Mouse (Mus musculus) small intestine, adult 2 months (tissue): ENCODE data around the gene Fbn1. TPM values are rescaled to one million over a fixed set of nuclear protein-coding genes. Genes with fewer than 3 reads are reported as not detected.

ENCODE experiments used
- H3K27ac ChIP-seq: fragments of 200-500 bp; 2 replicates; pipeline ENCODE4 v1.5.1; 2012; ENCODE audit warnings: low read depth, low read length, control low read depth, inconsistent platforms; ENCODE audit not compliant: insufficient read depth
- H3K27me3 ChIP-seq: fragments of 200-500 bp; 2 replicates; pipeline ENCODE4 v1.6.1; 2012; ENCODE audit warnings: mild to moderate bottlenecking, moderate library complexity, low read length, inconsistent platforms; ENCODE audit not compliant: control insufficient read depth, insufficient read depth
- H3K36me3 ChIP-seq: fragments of 200-500 bp; 2 replicates; pipeline ENCODE4 v1.6.1; 2012; ENCODE audit warnings: mild to moderate bottlenecking, low read length, control low read depth, inconsistent platforms; ENCODE audit not compliant: control insufficient read depth, insufficient read depth
- H3K4me1 ChIP-seq: fragments of 200-500 bp; 2 replicates; pipeline ENCODE4 v1.6.1; 2012; ENCODE audit warnings: low read length, inconsistent platforms, mixed read lengths; ENCODE audit not compliant: control insufficient read depth, insufficient read depth, insufficient read length
- H3K4me3 ChIP-seq: fragments of 200-500 bp; 2 replicates; pipeline ENCODE4 v1.5.1; 2012; ENCODE audit warnings: low read depth, mild to moderate bottlenecking, control low read depth, inconsistent platforms, low read length, moderate library complexity
- CTCF ChIP-seq: fragments of 200-500 bp; IDR thresholded peaks from 2 replicates; pipeline ENCODE4 v1.5.1; 2012; ENCODE audit warnings: low read depth, mild to moderate bottlenecking, control low read depth, inconsistent platforms, low read length, moderate library complexity, mixed read lengths; ENCODE audit not compliant: insufficient replicate concordance, insufficient read length; ENCODE audit errors: extremely low read depth
- POLR2A ChIP-seq: fragments of 200-500 bp; IDR thresholded peaks from 2 replicates; pipeline ENCODE4 v1.6.1; 2012; ENCODE audit warnings: low read depth, mild to moderate bottlenecking, control low read depth, inconsistent platforms, low read length, moderate library complexity
- WGBS: fragments of 180-500 bp; shearing (Covaris S2); methylation state at CpG from one replicate; pipeline ENCODE4 v1.1.7; 2018; 5-methylcytosine and 5-hydroxymethylcytosine counted together
- polyA plus RNA-seq: library from polyadenylated mRNA; depleted of rRNA; stranded (reverse); fragments of >200 nt; gene quantifications from 2 replicates; pipeline ENCODE4 v1.2.3, GENCODE M21; 2012

Fbn1 gene
- polyA plus RNA-seq, 1 experiment = 5.1 TPM

GRCm38 (mm10) chr2:125380086-125380485, 127.7 kb downstream of the Fbn1 start:
- Histone ChIP-seq H3K4me3 (no peak overlapping the region), H3K27ac (no peak overlapping the region), H3K27me3 (no peaks in the 10 kb centered on the region), H3K36me3 (no peaks in the 10 kb centered on the region), H3K4me1 (no peaks in the 10 kb centered on the region; the same call in 1 of the 2 replicates)
- WGBS = 63% methylated on average over 2 of the region's 2 CpGs
- TF ChIP-seq POLR2A (no peak), CTCF (no peak)

GRCm38 (mm10) chr2:125379206-125379605, 128.6 kb downstream of the Fbn1 start:
- 80% methylated on average over 2 of the region's 2 CpGs for WGBS
- Histone ChIP-seq H3K27me3 (no peaks in the 10 kb centered on the region), H3K27ac (no peak overlapping the region), H3K4me3 (no peak overlapping the region), H3K4me1 (no peaks in the 10 kb centered on the region; the same call in 1 of the 2 replicates), H3K36me3 (no peaks in the 10 kb centered on the region)
- TF ChIP-seq CTCF = no peak
- TF ChIP-seq POLR2A = no peak

DNA sequence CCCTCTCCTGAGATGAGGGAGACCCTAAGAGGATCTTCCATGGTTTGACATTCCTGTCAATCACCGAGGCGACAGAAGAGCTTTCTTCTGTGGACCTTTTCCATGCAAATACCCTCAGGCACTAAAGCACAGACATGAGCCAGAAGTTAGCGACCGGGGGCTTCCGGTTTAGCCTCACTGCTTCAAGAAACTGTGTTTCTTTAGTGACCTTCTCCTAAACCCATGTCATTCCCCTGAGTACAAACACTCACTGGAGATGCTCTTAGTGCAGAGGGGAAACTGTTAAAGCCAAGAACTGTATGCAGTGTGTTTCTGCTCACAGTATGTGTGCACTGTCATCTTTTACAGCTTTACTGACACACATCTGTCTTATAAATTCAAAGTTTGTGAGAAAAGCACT, 131.9 kb downstream of the Fbn1 start:
- no peaks in the 10 kb centered on the region for H3K27me3 ChIP-seq
- no peaks in the 10 kb centered on the region for H3K36me3 ChIP-seq
- no peak for TF ChIP-seq POLR2A
- TF ChIP-seq CTCF = no peak
- 90% methylated on average over 5 of the region's 5 CpGs for WGBS
- no peak overlapping the region for H3K4me3 ChIP-seq
- H3K4me1 ChIP-seq = no peaks in the 10 kb centered on the region; the same call in 1 of the 2 replicates
- no peak overlapping the region for H3K27ac ChIP-seq

DNA sequence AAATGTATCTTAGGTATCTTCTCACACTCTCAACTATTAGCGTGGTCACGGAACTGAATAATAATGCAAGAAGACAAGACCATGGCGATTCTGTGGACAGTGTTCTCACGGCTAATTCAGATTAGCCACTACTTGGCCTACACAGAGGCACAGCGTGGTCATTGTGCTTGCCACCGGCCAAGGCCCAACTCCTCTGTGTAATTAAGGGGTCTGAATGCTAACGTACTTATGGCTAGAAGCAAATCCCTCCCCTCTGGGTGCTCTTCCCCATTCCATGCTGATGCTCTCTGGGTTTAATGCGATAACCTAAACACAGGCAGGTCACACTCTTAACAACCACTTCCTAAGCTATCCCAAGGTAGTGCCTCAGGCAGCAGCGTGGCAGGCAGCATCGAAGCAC, 132.5 kb downstream of the Fbn1 start:
- 82% methylated on average over 10 of the region's 10 CpGs for WGBS
- no peaks in the 10 kb centered on the region for H3K36me3 ChIP-seq
- H3K27me3 ChIP-seq = no peaks in the 10 kb centered on the region
- TF ChIP-seq CTCF (no peak), POLR2A (no peak)
- H3K27ac ChIP-seq = no peak overlapping the region
- H3K4me3 ChIP-seq = no peak overlapping the region
- no peaks in the 10 kb centered on the region for H3K4me1 ChIP-seq

DNA sequence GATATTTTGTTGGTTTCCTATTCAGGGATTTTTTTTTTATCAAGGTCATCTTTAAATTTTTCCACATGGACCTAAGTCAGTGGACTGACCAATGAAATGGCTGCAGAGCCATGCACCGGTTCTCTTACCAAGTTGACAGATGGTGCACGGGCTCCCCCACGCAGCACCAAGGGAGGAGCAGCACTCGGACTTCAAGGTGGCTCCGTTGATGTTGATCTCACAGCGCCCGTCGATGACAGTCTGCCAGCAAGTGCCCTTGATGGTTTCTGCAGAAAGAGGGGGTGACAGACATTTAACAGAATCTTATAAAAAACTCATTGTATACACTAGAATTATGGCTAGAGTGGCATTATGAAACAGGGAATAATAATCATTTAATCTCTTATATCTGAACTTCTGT, 138.1 kb downstream of the Fbn1 start:
- H3K4me3 ChIP-seq = no peak overlapping the region
- H3K27me3 ChIP-seq = no peaks in the 10 kb centered on the region
- no peaks in the 10 kb centered on the region; the same call in 1 of the 2 replicates for H3K36me3 ChIP-seq
- 90% methylated on average over 8 of the region's 8 CpGs for WGBS
- TF ChIP-seq CTCF = no peak
- H3K27ac ChIP-seq = no peak overlapping the region
- H3K4me1 ChIP-seq = no peaks in the 10 kb centered on the region

DNA sequence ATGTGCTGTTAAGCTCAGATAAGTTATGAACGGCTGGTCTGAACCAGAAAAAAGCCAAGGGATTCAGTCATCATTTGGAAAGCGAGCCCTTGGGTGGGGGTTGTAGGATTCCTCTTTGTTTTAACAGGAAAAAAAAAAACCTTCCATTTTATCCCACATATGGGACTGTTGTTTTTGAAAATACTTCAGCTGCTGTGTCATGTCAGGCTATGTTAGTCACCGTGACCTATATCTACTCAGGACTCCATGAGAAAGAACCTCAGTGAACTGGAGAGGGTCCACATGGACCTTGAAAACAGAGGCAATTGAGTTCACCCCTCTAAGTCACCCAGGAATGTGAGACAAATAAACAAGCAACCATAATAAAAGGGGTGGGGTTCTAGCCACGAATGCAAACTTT, 139.2 kb downstream of the Fbn1 start:
- TF ChIP-seq CTCF (no peak), POLR2A (no peak)
- H3K36me3 ChIP-seq = no peaks in the 10 kb centered on the region; the same call in 1 of the 2 replicates
- no peaks in the 10 kb centered on the region for H3K27me3 ChIP-seq
- H3K4me1 ChIP-seq = no peaks in the 10 kb centered on the region
- no peak overlapping the region for H3K27ac ChIP-seq
- no peak overlapping the region for H3K4me3 ChIP-seq
- 54% methylated on average over 4 of the region's 4 CpGs for WGBS

DNA sequence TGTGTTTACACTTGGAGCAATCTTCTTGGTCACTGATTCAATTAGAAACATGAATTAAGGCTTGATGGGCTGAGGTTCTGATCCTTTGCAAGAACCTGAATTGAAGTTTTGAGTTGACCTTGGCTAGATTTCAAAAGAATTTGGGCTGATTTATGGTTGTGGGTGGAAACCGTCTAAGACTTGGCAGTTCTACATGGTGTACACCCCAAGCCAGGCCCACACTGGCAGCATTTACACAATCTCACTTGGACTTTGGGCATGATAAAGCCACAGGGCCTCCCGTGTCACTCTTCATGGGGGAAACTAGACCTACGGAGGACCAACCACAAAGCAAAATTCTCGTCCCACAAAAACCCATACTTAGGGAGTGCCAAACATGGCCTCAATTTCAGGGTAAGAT, 146.1 kb downstream of the Fbn1 start:
- Histone ChIP-seq H3K27me3 (no peaks in the 10 kb centered on the region), H3K27ac (no peak overlapping the region), H3K4me3 (no peak overlapping the region), H3K4me1 (no peaks in the 10 kb centered on the region), H3K36me3 (no peaks in the 10 kb centered on the region; the same call in 1 of the 2 replicates)
- 30% methylated on average over 4 of the region's 4 CpGs for WGBS
- TF ChIP-seq CTCF (no peak), POLR2A (no peak)
